Mouse (Mus musculus) hindbrain, embryonic 11.5 days (tissue): ENCODE measurements at regions not wholly inside any gene's neighbourhood (a gene's known extent, or its start where the extent isn't known, plus 50 kb on each side); places are given as distances from the start of the nearest gene placed in this dataset.

Experiments used
- ATAC-seq: fragments of 200-750 bp; cut with Nextera tagmentation; 2 replicates; pipeline ENCODE4 v1.8.0; 2017; ENCODE audit warnings: mild to moderate bottlenecking, moderate TSS enrichment, moderate library complexity; ENCODE audit not compliant: low FRiP score
- DNase-seq: peaks from one replicate; pipeline ENCODE4 v3.0.0-alpha.2; 2015; ENCODE audit warnings: low spot score
- H3K27ac ChIP-seq: fragments of 300-500 bp; sonication (generic); 2 replicates; pipeline ENCODE4 v1.5.1; 2014; ENCODE audit warnings: mild to moderate bottlenecking, low read depth, low read length
- H3K27me3 ChIP-seq: fragments of 300-500 bp; sonication (generic); 2 replicates; pipeline ENCODE4 v1.6.1; 2014; ENCODE audit warnings: mild to moderate bottlenecking, low read length, moderate library complexity, mixed read lengths; ENCODE audit not compliant: control insufficient read depth, insufficient read depth
- H3K36me3 ChIP-seq: fragments of 300-500 bp; sonication (generic); 2 replicates; pipeline ENCODE4 v1.6.1; 2014; ENCODE audit warnings: mild to moderate bottlenecking, low read length, moderate library complexity, mixed read lengths; ENCODE audit not compliant: control insufficient read depth, insufficient read depth
- H3K4me1 ChIP-seq: fragments of 300-500 bp; sonication (generic); replicated peaks from 2 replicates; pipeline ENCODE4 v1.6.1; 2014; ENCODE audit warnings: low read length, mixed read lengths; ENCODE audit not compliant: control insufficient read depth, insufficient read depth
- H3K4me2 ChIP-seq: fragments of 300-500 bp; sonication (generic); replicated peaks from 2 replicates; pipeline ENCODE4 v1.6.1; 2014; ENCODE audit warnings: mild to moderate bottlenecking, low read depth, low read length
- H3K4me3 ChIP-seq: fragments of 300-500 bp; sonication (generic); 2 replicates; pipeline ENCODE4 v1.5.1; 2014; ENCODE audit warnings: low read depth, low read length
- H3K9ac ChIP-seq: fragments of 300-500 bp; sonication (generic); 2 replicates; pipeline ENCODE4 v1.6.1; 2014; ENCODE audit warnings: low read depth, low read length
- H3K9me3 ChIP-seq: fragments of 300-500 bp; sonication (generic); 2 replicates; pipeline ENCODE4 v1.6.1; 2016; ENCODE audit warnings: low read length; ENCODE audit not compliant: control insufficient read depth
- WGBS: fragments of 180-500 bp; shearing (Covaris S2); extraction: QIAGEN DNeasy Blood & Tissue Kit; methylation state at CpG from one replicate; pipeline ENCODE4 v1.1.7; 2014; 5-methylcytosine and 5-hydroxymethylcytosine counted together

- no peak for DNase-seq
- Histone ChIP-seq H3K9me3 (no peaks in the 10 kb centered on the region), H3K4me1 (no peaks in the 10 kb centered on the region), H3K27me3 (no peaks in the 10 kb centered on the region), H3K36me3 (no peaks in the 10 kb centered on the region), H3K4me3 (no peak overlapping the region), H3K9ac (no peak overlapping the region), H3K27ac (no peak overlapping the region), H3K4me2 (no peak overlapping the region)
- no peak for ATAC-seq
- 92% methylated on average over 5 of the region's 5 CpGs for WGBS
Measured at GRCm38 (mm10) chr14:87312318-87312717, 104.1 kb upstream of the Tdrd3 start.

GRCm38 (mm10) chr14:87314999-87315732 is 101.3 kb upstream of the Tdrd3 start:
- 30% methylated on average over 6 of the region's 6 CpGs for WGBS
- Histone ChIP-seq H3K4me2 (no peak overlapping the region), H3K9me3 (no peaks in the 10 kb centered on the region), H3K27me3 (no peaks in the 10 kb centered on the region), H3K4me3 (no peak overlapping the region), H3K4me1 (no peaks in the 10 kb centered on the region), H3K27ac (no peak overlapping the region), H3K36me3 (no peaks in the 10 kb centered on the region), H3K9ac (no peak overlapping the region)
- DNase-seq (peak; percentile 86), ATAC-seq (peak; percentile 80)

DNA sequence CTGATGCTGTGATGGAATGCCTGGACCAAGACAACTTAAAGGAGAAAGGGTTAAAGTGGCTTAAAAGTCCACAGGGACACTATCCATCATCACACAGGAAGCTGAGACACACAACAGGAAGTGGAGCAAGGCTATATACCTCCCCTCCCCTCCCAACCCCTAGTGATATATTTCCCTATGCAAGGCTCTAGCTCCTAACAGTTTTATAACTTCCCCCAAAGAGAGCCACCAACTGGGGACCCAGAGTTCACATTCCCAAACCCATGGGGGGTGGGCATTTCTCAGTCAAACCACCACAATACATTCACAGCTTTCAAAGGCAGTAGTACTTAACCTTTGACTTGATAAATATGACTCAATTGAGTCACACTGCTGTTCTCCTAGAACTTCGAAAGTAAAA is 88.6 kb upstream of the Tdrd3 start:
- DNase-seq (no peak), ATAC-seq (no peak)
- Histone ChIP-seq H3K9ac (no peak overlapping the region), H3K9me3 (no peaks in the 10 kb centered on the region), H3K27ac (no peak overlapping the region), H3K4me3 (no peak overlapping the region), H3K4me2 (no peak overlapping the region), H3K36me3 (no peaks in the 10 kb centered on the region), H3K27me3 (no peaks in the 10 kb centered on the region), H3K4me1 (no peaks in the 10 kb centered on the region)
- WGBS: 37% methylated on average over 1 of the region's 1 CpGs

DNA sequence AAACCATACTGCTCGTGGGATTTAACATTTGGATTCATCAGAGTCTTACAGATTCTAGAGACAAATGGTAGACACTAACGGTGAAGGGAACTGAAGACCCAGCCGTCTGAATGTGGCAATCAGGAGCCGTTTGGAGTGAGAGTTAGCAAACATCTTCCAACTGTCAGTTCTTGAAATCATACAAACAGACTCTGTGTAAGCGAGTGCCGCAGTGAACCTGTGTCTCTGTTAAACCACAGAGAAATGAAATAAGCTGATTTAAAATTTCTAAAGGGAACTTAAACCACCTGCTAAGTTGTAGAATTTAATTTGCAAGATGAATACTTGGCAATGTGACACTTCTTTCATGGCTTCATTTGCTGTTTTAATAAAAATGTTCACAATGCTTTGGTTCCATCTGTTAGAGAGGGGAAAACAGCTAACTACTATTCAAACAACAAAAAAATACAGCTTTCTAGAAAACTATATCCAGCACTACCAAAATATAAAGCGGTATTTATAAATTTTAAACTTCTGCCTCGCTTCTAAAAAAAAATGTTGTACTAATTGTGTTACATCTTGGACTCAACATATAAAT is 78.4 kb upstream of the Tdrd3 start:
- 86% methylated on average over 8 of the region's 8 CpGs for WGBS
- Histone ChIP-seq H3K4me2 (no peak overlapping the region), H3K36me3 (no peaks in the 10 kb centered on the region)

DNA sequence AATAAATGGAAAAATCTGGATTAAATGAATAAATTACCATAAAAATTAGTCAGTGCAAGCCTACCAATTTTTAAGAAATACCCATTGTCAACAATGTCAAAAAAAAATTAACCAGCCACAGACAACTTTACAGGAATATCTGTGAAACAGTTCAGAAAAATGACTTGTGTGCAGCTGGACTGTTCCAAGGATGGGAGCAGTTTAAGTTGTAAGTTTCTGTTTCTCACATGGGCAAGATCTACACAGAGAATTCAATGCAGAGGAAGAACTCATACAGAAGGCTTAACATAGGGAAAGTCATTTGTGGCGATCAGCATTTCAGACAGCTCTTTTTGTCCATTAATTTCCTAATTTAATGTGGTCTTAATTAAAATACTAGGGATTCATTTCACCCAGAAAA is 71.9 kb upstream of the Tdrd3 start:
- Histone ChIP-seq H3K36me3 (no peaks in the 10 kb centered on the region), H3K4me1 (no peaks in the 10 kb centered on the region), H3K9me3 (no peaks in the 10 kb centered on the region), H3K27me3 (no peaks in the 10 kb centered on the region), H3K9ac (no peak overlapping the region), H3K27ac (no peak overlapping the region), H3K4me3 (no peak overlapping the region), H3K4me2 (no peak overlapping the region)
- WGBS: 93% methylated on average over 1 of the region's 1 CpGs
- ATAC-seq (no peak), DNase-seq (no peak)

More for the DNA sequence above, 78.4 kb upstream of the Tdrd3 start:
- Histone ChIP-seq H3K27ac (no peak overlapping the region), H3K27me3 (no peaks in the 10 kb centered on the region), H3K4me3 (no peak overlapping the region), H3K4me1 (no peaks in the 10 kb centered on the region), H3K9ac (no peak overlapping the region), H3K9me3 (no peaks in the 10 kb centered on the region)
- ATAC-seq (no peak), DNase-seq (no peak)

- ATAC-seq: no peak
- WGBS: 84% methylated on average over 3 of the region's 3 CpGs
Measured at GRCm38 (mm10) chr14:87346812-87347211, 69.6 kb upstream of the Tdrd3 start.

GRCm38 (mm10) chr14:87348825-87349224 is 67.6 kb upstream of the Tdrd3 start:
- ATAC-seq (no peak), DNase-seq (no peak)
- H3K4me1 ChIP-seq: no peaks in the 10 kb centered on the region
- no peaks in the 10 kb centered on the region for H3K9me3 ChIP-seq
- H3K27ac ChIP-seq: no peak overlapping the region
- H3K9ac ChIP-seq: no peak overlapping the region
- H3K36me3 ChIP-seq: no peaks in the 10 kb centered on the region
- WGBS: 80% methylated on average over 3 of the region's 3 CpGs
- no peak overlapping the region for H3K4me2 ChIP-seq
- no peak overlapping the region for H3K4me3 ChIP-seq
- H3K27me3 ChIP-seq: no peaks in the 10 kb centered on the region

More at GRCm38 (mm10) chr14:87346812-87347211, 69.6 kb upstream of the Tdrd3 start:
- no peak overlapping the region for H3K27ac ChIP-seq
- H3K9ac ChIP-seq: no peak overlapping the region
- no peaks in the 10 kb centered on the region for H3K36me3 ChIP-seq
- H3K27me3 ChIP-seq: no peaks in the 10 kb centered on the region
- H3K4me1 ChIP-seq: no peaks in the 10 kb centered on the region
- no peaks in the 10 kb centered on the region for H3K9me3 ChIP-seq
- H3K4me2 ChIP-seq: no peak overlapping the region
- DNase-seq: no peak
- no peak overlapping the region for H3K4me3 ChIP-seq

- no peaks in the 10 kb centered on the region for H3K36me3 ChIP-seq
- no peaks in the 10 kb centered on the region for H3K27me3 ChIP-seq
- H3K9ac ChIP-seq: no peak overlapping the region
- 92% methylated on average over 2 of the region's 2 CpGs for WGBS
- no peak for DNase-seq
- H3K4me2 ChIP-seq: no peak overlapping the region
- no peak overlapping the region for H3K27ac ChIP-seq
- H3K4me1 ChIP-seq: no peaks in the 10 kb centered on the region
- no peaks in the 10 kb centered on the region for H3K9me3 ChIP-seq
- ATAC-seq: no peak
- H3K4me3 ChIP-seq: no peak overlapping the region
Measured at GRCm38 (mm10) chr14:87365793-87366192, 50.6 kb upstream of the Tdrd3 start.
